Comparison of ENCODE assay signal across 11 mouse cellular contexts in genomic region chr1:37347361-37348080, GRCm38 (mm10). TPM values are rescaled to one million over a fixed set of nuclear protein-coding genes. Genes with fewer than 3 reads are reported as not detected.
DNase-seq lines count a peak whose midpoint lies in the region; ATAC-seq and TF ChIP-seq lines count a peak whose summit lies in the region.
"Had no signal": no experiment of that assay in that cellular context is flagged by ENCODE, and none has a peak within 500 bp of the region (broad histone marks: within the 10 kb centered on the region; RNA-seq: fewer than 3 reads in every experiment).

No protein-coding gene starts in this region.

- no peak for ATAC-seq in embryonic facial prominence, embryonic 14.5 days (ENCODE audit: low read depth)
- no peak for ATAC-seq in limb, embryonic 14.5 days (ENCODE audit: low FRiP score, low read depth)
- peak; percentile 76 for ATAC-seq in lung, embryonic 16.5 days (ENCODE audit: low read depth)
- ATAC-seq in megakaryocyte-erythroid progenitor cell, adult 5-6 weeks (replicated peaks; ENCODE audit: low FRiP score, low TSS enrichment, poor library complexity, severe bottlenecking), result no peak

- H3K27ac ChIP-seq in embryonic facial prominence, embryonic 14.5 days (replicated peaks; ENCODE audit: low read depth, low read length), result no peak overlapping the region
- H3K27ac ChIP-seq in embryonic facial prominence, embryonic 10.5 days (replicated peaks), result no peak overlapping the region
- no peak overlapping the region for H3K27ac ChIP-seq in limb, embryonic 14.5 days (replicated peaks; ENCODE audit: low read depth, low read length)
- H3K27ac ChIP-seq in limb, embryonic 10.5 days, result no peak overlapping the region
- peak overlapping the region; percentile 4; the same call in 1 of the 2 replicates for H3K27ac ChIP-seq in lung, embryonic 16.5 days (ENCODE audit: low read length)
- H3K27ac ChIP-seq: embryonic facial prominence, embryonic 12.5 days; neural tube, embryonic 13.5 days had no signal

- H3K36me3 ChIP-seq in embryonic facial prominence, embryonic 14.5 days (ENCODE audit: control insufficient read depth, insufficient read depth, low read length), result no peaks in the 10 kb centered on the region
- H3K36me3 ChIP-seq in embryonic facial prominence, embryonic 10.5 days (replicated peaks), result no peaks in the 10 kb centered on the region
- H3K36me3 ChIP-seq in limb, embryonic 14.5 days (ENCODE audit: control insufficient read depth, insufficient read depth, low read length), result no peaks in the 10 kb centered on the region
- H3K36me3 ChIP-seq in limb, embryonic 10.5 days, result no peaks in the 10 kb centered on the region
- no peaks in the 10 kb centered on the region for H3K36me3 ChIP-seq in lung, embryonic 16.5 days (ENCODE audit: control insufficient read depth, insufficient read depth, low read length)
- H3K36me3 ChIP-seq: embryonic facial prominence, embryonic 12.5 days; neural tube, embryonic 13.5 days had no signal

- no peaks in the 10 kb centered on the region for H3K4me1 ChIP-seq in embryonic facial prominence, embryonic 14.5 days (ENCODE audit: control insufficient read depth, insufficient read depth, low read length)
- peaks cover 7% of the 10 kb centered on the region for H3K4me1 ChIP-seq in embryonic facial prominence, embryonic 10.5 days
- H3K4me1 ChIP-seq in limb, embryonic 14.5 days (ENCODE audit: control insufficient read depth, insufficient read depth, low read length), result peaks cover 12% of the 10 kb centered on the region; the same call in 1 of the 2 replicates
- no peaks in the 10 kb centered on the region for H3K4me1 ChIP-seq in limb, embryonic 10.5 days
- H3K4me1 ChIP-seq in lung, embryonic 16.5 days (replicated peaks; ENCODE audit: control insufficient read depth, insufficient read depth, low read length), result peaks cover 27% of the 10 kb centered on the region
- H3K4me1 ChIP-seq: embryonic facial prominence, embryonic 12.5 days had no signal

- TF ChIP-seq POLR2A in limb, embryonic 14.5 days (IDR thresholded peaks at IDR 0.05; ENCODE audit: borderline replicate concordance, extremely low read depth, insufficient read depth, insufficient read length), result no peak

- no peak overlapping the region for H3K4me2 ChIP-seq in embryonic facial prominence, embryonic 14.5 days (ENCODE audit: low read depth, low read length)
- H3K4me2 ChIP-seq in limb, embryonic 14.5 days (replicated peaks; ENCODE audit: low read depth, low read length, severe bottlenecking), result no peak overlapping the region
- no peak overlapping the region for H3K4me2 ChIP-seq in lung, embryonic 16.5 days (ENCODE audit: low read depth, low read length)
- H3K4me2 ChIP-seq: embryonic facial prominence, embryonic 12.5 days; neural tube, embryonic 13.5 days had no signal

- no peaks in the 10 kb centered on the region for H3K27me3 ChIP-seq in embryonic facial prominence, embryonic 14.5 days (replicated peaks; ENCODE audit: control insufficient read depth, insufficient read depth, low read length)
- no peaks in the 10 kb centered on the region for H3K27me3 ChIP-seq in embryonic facial prominence, embryonic 10.5 days (replicated peaks; ENCODE audit: low read depth, poor library complexity, severe bottlenecking)
- H3K27me3 ChIP-seq in limb, embryonic 14.5 days (ENCODE audit: control insufficient read depth, insufficient read depth, low read length), result no peaks in the 10 kb centered on the region
- no peaks in the 10 kb centered on the region for H3K27me3 ChIP-seq in limb, embryonic 10.5 days (ENCODE audit: low read depth, poor library complexity, severe bottlenecking)
- H3K27me3 ChIP-seq in lung, embryonic 16.5 days (ENCODE audit: control insufficient read depth, insufficient read depth, low read depth, low read length), result no peaks in the 10 kb centered on the region
- H3K27me3 ChIP-seq: embryonic facial prominence, embryonic 12.5 days; neural tube, embryonic 13.5 days had no signal

- peak; percentile 41 for DNase-seq in embryonic facial prominence, embryonic 14.5 days (ENCODE audit: low spot score)
- DNase-seq in embryonic facial prominence, embryonic 10.5 days (ENCODE audit: low spot score), result no peak
- DNase-seq in limb, embryonic 14.5 days (ENCODE audit: low spot score), result peak; percentile 24
- DNase-seq in limb, embryonic 10.5 days (ENCODE audit: low spot score), result no peak
- peak; percentile 83 for DNase-seq in cerebellum, adult 11-12 months
- DNase-seq in frontal cortex, postnatal 25 days (ENCODE audit: low spot score in 2 of 2), result no peak
- DNase-seq: kidney, postnatal 36 days had no signal

- H3K9ac ChIP-seq in embryonic facial prominence, embryonic 14.5 days (ENCODE audit: low read depth, low read length), result no peak overlapping the region
- no peak overlapping the region for H3K9ac ChIP-seq in limb, embryonic 14.5 days (ENCODE audit: low read depth, low read length, severe bottlenecking)
- H3K9ac ChIP-seq in lung, embryonic 16.5 days (ENCODE audit: low read length), result no peak overlapping the region
- H3K9ac ChIP-seq: embryonic facial prominence, embryonic 12.5 days; neural tube, embryonic 13.5 days had no signal

- 66% methylated on average over 9 of the region's 9 CpGs for WGBS in embryonic facial prominence, embryonic 14.5 days
- WGBS in embryonic facial prominence, embryonic 10.5 days, result 72% methylated on average over 9 of the region's 9 CpGs
- WGBS in limb, embryonic 14.5 days, result 78% methylated on average over 9 of the region's 9 CpGs
- WGBS in limb, embryonic 10.5 days, result 87% methylated on average over 9 of the region's 9 CpGs
- 31% methylated on average over 9 of the region's 9 CpGs for WGBS in lung, embryonic 16.5 days

- no peak overlapping the region for H3K4me3 ChIP-seq in embryonic facial prominence, embryonic 14.5 days (ENCODE audit: low read depth, low read length)
- H3K4me3 ChIP-seq in embryonic facial prominence, embryonic 10.5 days, result no peak overlapping the region
- H3K4me3 ChIP-seq in limb, embryonic 14.5 days (replicated peaks; ENCODE audit: low read length), result no peak overlapping the region
- H3K4me3 ChIP-seq in limb, embryonic 10.5 days, result no peak overlapping the region
- no peak overlapping the region for H3K4me3 ChIP-seq in lung, embryonic 16.5 days (ENCODE audit: low read length)
- H3K4me3 ChIP-seq: embryonic facial prominence, embryonic 12.5 days; neural tube, embryonic 13.5 days had no signal

- H3K9me3 ChIP-seq in embryonic facial prominence, embryonic 14.5 days (ENCODE audit: control insufficient read depth, low read length), result no peaks in the 10 kb centered on the region
- no peaks in the 10 kb centered on the region for H3K9me3 ChIP-seq in embryonic facial prominence, embryonic 10.5 days
- no peaks in the 10 kb centered on the region for H3K9me3 ChIP-seq in limb, embryonic 14.5 days (ENCODE audit: control insufficient read depth, low read length)
- H3K9me3 ChIP-seq in limb, embryonic 10.5 days (replicated peaks), result no peaks in the 10 kb centered on the region
- H3K9me3 ChIP-seq in lung, embryonic 16.5 days (ENCODE audit: control insufficient read depth, low read length), result no peaks in the 10 kb centered on the region
- H3K9me3 ChIP-seq: embryonic facial prominence, embryonic 12.5 days; neural tube, embryonic 13.5 days had no signal

RNA-seq across cellular contexts. Expression of gene Inpp4a, which starts 47.9 kb away (rescaled TPM):
- polyA plus RNA-seq in embryonic facial prominence, embryonic 14.5 days (2014; fragmentation: Nextera tagmentation; extraction: Ambion mirVana), result 16.9 and 17.7 TPM in 2 replicates
- polyA plus RNA-seq in embryonic facial prominence, embryonic 10.5 days (2016; fragmentation: Nextera tagmentation; extraction: Ambion mirVana), result 12.7 and 13.1 TPM in 2 replicates
- polyA plus RNA-seq in limb, embryonic 14.5 days (2012; rRNA removed), result 13.6 and 15.6 TPM in 2 replicates
- 16.6 and 18.5 TPM in 2 replicates for polyA plus RNA-seq in limb, embryonic 14.5 days (2014; fragmentation: Nextera tagmentation; extraction: Ambion mirVana)
- 7.9 and 11.3 TPM in 2 replicates for polyA plus RNA-seq in limb, embryonic 10.5 days (2016; fragmentation: Nextera tagmentation; extraction: Ambion mirVana)
- 13.3 and 13.9 TPM in 2 replicates for polyA plus RNA-seq in lung, embryonic 16.5 days (2015; fragmentation: Nextera tagmentation; extraction: Ambion mirVana)
- total RNA-seq in megakaryocyte-erythroid progenitor cell, adult 5-6 weeks (2014; fragmentation: Nextera tagmentation), result 4.3 and 5.8 TPM in 2 replicates
- 1.8 and 2.1 TPM in 2 replicates for total RNA-seq in megakaryocyte-erythroid progenitor cell, adult 5-6 weeks (2017)

Comparison
In these comparisons a context has a peak if more than half of its experiments do, and no peak if none do; other contexts are left out.
1. DNase-seq: peak in embryonic facial prominence, embryonic 14.5 days (single experiment), limb, embryonic 14.5 days (single experiment) and cerebellum, adult 11-12 months (single experiment); none in embryonic facial prominence, embryonic 10.5 days (single experiment), limb, embryonic 10.5 days (single experiment) and frontal cortex, postnatal 25 days (0 of 2).